Mouse (Mus musculus): ENCODE measurements around the gene Tbr1.

Gene Tbr1

DNA sequence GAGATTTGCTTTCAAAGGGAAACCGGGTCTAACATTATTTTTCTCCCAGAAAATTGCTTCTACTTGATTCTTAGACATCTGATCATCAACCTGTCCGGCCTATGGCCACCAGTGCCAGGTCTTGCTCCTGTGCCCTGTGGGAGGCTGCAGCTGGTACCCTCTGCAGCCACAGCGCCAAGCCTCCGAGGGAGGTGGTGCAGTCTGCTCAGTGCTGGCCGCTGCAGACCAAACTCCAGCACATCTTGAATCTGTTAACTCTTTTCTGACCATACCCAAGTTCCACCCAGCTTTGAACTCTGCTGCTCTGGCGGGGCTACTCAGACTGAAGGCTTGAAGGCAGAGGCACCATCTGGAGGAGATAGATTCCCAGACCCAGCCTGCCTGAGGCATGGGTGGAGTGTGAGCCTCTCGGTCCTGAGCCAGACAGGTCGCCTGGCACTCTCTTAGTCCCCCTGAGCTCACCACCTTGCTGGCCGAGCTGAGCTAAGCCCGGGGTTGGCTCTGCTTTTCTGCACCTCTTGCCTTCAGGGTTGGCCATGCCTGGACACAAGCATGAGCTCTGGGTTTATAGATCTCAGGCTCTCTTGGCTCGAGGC lies at the start of gene Tbr1:
TSS of gene Tbr1 (plus strand) at position 275 of the 596 bp plus-strand sequence.
- DNase-seq (ENCODE audit: low read depth) = no peak

DNA sequence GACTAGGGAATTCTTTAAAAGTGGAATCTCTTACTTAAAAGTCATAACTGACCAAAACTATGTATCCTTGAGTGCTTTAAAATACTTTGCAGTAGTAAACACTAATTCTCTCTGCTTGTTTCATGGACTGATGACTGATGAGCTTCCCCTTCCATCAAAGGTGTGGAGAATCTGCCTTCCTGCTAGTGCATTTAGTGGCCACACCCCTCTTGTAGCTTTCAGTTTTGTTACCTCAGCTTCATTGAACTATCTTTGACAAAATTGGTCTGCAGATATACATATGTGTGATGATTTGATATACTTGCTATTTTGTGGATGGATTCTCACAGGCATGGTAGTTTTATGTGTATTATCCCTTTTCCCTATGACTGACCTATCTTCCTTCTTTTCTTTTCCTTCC lies 47.7 kb upstream of the Tbr1 start:
- DNase-seq (ENCODE audit: low read depth) = no peak

DNA sequence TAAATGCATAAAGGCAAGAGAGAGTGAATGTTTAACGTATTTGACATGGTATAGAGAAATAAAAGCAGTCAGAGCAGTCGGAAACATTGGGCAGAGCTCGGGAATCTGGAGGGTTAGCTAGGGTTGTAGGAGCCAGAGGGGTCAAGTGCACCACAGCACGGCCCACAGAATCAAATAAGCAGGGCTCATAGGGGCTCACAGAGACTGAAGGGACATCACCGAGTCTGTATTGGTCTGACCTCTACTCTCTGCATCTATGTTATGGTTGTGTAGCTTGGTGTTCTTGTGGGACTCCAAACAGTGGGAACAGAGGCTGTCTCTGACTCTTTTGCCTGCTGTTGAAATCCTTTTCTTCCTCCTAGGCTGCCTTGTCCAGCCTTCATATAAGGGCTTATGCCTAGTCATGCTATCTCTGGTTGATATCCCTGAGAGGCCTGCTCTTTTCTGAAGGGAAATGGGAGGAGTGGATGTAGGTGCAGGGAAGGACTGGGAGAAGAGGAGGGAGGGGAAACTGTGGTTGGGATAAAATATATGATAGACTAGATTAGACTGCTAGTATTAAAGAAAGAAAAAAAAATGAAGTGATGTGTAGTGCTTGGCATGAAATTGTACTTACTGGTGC lies 43.4 kb upstream of the Tbr1 start:
- no peak for DNase-seq (ENCODE audit: low read depth)

DNA sequence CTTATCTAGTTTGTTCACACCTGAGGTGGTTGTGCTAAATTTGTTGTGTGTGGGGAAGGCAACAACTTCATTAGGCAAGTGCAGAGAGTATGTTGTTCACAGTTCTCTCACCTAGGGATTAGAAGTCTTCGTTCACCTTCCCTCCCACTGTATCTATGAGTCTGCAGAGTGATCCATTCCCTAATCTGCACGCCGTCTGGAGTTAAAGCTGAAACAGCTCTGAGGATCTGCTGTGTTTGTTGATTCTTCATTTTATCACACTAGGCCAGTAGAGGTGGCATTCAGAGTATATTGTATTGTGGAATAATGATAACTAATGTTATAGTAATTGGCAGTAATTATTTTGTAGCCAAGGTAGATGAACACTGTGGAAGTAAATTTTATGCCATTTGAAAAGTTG lies 42.7 kb upstream of the Tbr1 start:
- no peak for DNase-seq (ENCODE audit: low read depth)

DNA sequence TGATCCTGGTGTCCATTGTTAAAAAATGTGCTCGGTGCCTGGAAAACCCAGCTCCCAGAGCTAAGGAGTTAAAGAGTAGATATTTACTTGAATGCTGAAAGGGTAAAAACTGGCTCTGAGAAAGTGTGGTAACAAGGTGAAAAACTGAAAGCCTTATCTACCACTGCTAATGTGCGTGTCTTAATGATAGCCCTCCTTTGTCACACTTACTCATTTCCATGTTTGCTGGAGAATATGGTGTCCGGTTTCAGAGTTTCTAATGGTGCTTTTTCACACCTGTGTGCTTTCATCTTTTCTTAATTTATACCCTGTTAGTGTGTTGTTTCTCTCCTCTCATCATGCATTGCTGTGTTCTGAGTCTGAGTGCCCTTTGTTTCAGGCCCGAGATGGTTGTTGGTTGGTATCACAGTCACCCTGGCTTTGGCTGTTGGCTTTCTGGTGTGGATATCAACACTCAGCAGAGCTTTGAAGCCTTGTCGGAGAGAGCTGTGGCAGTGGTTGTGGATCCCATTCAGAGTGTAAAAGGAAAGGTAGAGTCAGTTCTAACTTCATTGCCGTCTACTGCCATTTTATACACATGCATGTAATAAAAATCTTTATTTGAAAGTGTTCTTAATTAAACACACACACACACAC lies 38.1 kb upstream of the Tbr1 start:
- no peak for DNase-seq (ENCODE audit: low read depth)

DNA sequence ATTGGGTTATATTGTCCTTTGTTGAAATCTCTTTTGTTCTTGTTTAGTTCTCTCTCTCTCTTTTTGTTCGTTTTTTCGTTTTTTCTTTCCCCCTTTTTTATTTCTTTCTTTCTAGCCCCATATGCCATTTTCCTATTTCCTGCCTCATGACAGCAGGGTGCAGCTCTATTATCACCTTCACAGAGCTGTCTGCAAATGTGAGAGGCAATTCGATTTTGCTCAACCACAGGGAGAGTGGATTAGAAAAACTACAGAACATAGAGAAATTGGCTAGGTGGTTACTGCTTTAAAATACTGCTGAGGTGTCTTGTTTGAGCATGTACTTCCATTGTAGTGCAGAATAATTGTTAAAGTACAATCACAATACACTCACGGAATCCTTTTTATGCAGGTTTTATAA lies 37.2 kb upstream of the Tbr1 start:
- no peak for DNase-seq (ENCODE audit: low read depth)

DNA sequence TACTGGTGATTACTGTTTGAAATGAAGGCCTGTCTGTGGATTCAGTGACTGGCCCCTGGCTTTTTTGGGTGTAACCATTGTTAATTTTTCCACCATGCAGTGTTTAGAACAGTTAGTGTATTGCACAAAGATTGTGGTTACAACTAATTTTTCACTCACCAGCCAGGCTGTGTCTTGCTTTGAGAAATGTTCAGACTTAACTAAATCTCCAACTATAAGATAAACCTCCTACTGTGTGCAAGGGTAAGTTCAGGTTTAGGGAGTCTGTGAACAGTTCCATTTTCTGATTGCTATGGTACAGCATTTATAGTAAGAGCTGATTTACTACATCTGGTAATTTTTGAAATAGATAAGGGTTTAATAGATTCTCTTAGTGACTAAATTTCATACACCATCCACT lies 21.9 kb upstream of the Tbr1 start:
- DNase-seq (ENCODE audit: low read depth) = no peak

DNA sequence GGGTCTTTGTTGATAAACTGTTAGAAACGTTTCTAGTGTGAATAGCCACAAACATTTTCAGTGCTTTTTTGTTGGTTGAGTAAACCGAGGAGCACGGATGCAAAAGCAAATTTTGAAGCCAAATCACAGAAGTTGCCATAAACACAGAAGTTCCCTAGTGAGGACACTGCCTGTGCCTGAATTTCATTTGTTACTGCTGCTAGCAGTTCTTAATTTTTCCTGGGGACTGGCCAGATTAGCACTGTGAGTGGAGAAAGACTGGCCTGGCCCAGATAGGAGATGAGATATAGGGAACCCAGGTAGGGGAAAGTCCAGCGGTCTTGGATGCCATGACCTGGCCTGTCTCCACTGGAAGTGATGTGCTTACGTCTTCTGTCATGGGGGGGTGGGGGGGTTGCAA lies 7.8 kb upstream of the Tbr1 start:
- no peak for DNase-seq (ENCODE audit: low read depth)

DNA sequence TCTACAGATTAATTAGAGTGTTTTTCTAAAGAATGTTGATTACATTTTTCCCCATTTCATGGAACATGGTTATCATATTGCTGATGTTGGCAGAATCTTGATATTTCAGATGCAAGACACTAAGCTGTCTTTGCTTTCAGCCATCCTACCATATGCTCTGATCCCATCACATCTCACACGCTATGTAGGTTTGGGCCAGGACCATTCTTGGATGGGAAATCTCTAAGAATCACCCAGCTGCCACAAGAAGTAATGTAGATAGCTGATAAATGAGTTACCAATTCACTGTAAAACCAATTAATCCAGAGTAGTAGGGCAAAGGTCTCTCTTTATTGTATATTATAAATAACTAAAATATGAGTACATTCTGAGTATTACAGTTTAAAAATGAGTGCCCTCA lies 4.7 kb upstream of the Tbr1 start:
- no peak for DNase-seq (ENCODE audit: low read depth)

DNA sequence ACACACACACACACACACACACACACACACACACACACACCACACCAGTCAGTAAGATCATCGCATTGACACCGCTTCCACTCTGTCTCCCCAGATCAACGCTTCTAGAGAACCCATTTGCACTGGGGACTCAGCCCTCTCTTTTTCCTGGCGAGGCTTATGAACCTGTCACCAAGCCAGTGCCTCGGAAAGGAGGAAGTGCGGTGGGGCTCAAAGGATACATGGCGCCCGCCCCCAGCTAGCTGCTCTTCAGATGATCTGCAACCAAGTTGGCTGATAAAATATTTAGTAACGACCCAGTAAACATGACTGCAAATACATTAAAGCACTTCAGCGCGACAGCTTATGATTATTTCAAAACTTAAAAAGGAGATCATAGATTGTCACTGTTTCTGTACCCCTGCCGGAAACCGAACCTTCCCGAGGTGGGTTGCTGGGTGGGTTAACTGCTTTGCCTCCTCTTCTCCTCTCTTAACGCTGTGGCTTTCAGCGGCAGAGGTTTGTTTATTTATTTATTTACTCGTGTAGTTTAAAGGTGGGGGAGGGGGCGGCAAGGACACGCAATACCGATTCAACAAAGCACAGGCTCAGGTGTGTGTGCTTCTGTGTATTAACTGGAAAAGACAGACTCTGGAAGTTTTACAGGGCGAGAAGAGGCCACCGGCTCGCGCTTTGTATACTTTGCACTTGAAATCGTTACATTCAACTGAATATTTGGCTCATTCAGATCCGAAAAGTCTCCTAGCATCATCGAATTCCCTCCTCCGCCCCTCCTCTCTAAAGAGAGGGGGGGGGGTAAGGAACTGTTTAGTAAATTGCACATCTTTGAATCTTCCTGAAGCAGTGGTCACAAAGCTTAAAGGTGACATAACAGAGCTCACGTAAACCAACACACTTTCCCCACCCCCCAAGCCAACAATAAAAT lies 975 bp downstream of the Tbr1 start:
- no peak for DNase-seq (ENCODE audit: low read depth)

DNA sequence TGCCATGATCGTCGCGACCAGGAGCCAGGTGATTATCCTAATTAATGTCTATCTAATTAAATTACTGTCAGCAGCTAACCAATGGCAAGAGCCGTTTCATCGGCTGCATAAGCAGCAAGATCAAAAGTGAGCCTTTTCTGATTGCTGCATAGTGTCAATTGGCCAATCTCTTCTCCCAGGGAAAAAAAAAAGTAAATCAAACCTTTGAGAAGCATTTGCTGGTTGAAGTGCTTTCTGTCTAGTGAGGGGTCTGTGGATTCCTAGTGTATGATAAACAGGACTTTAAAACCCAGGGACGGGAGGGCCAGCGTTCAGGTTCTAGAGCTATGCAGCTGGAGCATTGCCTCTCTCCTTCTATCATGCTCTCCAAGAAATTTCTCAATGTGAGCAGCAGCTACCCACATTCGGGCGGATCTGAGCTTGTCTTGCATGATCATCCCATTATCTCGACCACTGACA lies 1.7 kb downstream of the Tbr1 start:
- DNase-seq (ENCODE audit: low read depth) = no peak

DNA sequence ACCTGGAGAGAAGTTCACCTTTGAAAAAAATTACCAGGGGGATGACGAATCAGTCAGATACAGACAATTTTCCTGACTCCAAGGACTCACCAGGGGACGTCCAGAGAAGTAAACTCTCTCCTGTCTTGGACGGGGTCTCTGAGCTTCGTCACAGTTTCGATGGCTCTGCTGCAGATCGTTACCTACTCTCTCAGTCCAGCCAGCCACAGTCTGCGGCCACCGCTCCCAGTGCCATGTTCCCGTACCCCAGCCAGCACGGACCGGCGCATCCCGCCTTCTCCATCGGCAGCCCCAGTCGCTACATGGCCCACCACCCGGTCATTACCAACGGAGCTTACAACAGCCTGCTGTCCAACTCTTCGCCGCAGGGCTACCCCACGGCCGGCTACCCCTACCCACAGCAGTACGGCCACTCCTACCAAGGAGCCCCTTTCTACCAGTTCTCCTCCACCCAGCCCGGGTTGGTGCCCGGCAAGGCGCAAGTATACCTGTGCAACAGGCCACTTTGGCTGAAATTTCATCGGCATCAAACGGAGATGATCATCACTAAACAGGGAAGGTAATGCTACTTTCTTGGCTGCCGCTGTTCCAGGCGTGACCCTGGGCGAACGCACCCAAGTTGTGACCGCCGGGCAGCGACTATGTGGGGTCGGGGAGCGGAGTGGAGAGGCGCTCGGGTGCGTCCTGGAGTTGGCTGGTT lies 2.3 kb downstream of the Tbr1 start:
- no peak for DNase-seq (ENCODE audit: low read depth)

DNA sequence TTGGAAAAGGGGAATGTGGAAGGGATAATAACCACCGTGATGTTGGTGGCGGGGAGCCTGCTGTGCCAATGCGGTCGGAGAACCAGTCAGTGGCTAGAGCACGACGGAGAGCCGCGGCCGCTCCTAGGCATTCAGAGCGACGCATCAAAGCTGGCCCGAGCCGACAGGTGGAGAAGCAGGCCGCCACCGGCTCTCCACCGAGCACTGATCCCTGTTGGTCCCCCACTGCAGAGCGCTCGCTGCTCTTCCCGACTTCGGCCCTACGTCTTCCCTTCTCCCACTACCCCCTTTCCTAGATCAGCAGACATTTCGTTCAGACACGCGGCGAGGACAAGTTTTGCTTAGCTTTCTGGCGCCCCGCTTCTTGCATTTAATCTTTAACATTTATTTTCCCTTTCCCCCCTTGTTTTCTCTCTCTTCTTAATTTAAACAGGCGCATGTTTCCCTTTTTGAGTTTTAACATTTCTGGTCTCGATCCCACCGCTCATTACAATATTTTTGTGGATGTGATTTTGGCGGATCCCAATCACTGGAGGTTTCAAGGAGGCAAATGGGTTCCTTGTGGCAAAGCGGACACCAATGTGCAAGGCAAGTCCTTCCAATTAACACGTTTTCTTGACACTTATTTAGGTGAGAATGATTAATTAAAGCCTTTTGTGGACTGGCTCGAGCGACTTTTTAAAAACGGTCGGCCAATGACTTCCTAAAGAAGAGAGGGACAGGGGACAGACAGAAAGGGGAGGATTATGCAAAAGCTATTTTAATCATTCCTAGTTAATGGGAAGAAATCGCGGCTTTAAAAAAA lies 3.0 kb downstream of the Tbr1 start:
- DNase-seq (ENCODE audit: low read depth) = no peak

DNA sequence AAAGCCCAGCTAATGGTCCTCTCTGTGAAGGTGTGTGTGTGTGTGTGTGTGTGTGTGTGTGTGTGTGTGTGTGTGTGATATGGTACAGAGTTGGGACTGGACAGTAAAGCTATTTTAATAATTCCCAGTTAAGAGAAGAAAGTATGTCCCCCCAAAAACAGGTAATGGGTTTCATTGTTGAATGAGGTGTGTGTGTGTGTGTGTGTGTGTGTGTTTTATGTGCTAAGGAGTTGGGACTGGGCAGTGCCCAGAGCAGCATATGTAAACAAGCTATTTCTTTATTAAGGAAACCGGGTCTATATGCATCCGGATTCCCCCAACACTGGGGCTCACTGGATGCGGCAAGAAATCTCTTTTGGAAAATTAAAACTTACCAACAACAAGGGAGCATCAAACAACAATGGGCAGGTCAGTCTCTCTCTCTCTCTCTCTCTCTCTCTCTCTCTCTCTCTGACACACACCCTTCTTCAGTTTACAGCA lies 3.7 kb downstream of the Tbr1 start:
- no peak for DNase-seq (ENCODE audit: low read depth)

DNA sequence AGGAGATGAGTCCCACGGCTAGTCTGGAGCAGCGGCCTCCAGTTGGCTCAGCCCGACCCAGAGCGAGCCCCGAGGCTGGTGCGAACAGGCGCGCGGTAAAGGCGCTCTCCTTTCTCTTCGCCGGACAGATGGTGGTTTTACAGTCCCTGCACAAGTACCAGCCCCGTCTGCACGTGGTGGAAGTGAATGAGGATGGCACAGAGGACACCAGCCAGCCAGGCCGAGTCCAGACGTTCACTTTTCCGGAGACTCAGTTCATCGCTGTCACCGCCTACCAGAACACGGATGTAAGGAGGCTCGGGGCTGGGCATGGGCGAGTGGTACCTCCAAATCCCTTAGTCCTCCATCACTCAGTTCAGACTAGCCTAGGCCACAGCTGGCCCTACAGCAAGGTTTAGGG lies 4.4 kb downstream of the Tbr1 start:
- no peak for DNase-seq (ENCODE audit: low read depth)

DNA sequence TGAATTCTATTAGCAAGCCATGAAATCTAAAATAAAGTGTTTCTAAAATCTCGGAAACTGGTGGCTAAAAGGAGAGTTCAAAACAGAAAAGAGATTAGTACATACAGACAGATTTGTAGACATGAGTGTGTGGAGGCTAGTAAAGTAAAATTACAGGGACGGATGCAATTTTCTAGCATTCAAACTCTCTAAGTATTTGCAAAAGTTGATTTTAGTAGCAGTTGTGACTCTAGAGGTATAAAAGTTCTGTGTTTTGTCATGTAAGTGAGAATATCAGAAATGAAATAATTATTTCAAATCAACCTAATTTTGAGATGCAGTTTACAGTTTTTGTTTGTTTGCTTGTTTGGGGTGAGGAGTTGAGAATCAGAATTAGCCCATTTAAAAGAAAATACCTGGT lies 5.1 kb downstream of the Tbr1 start:
- no peak for DNase-seq (ENCODE audit: low read depth)

DNA sequence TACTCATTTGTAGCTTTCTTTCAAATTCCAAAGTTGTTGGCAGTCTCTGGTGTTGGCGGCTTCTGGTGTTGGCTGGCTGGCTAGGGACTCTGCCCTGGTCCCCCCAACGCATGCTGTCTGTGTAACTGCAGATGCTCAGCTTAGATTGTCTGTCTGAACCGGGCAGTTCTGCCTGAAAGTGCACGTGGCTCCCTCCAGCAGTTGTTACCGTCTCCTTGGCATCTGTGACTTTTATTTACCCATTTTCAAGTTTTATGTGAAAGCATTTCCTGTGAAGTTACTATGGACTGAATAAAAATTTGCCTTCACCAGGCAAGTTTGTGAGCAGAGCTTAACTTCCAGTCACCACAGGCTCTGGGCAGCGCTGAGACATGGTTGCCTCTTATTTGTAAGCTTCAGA lies 6.0 kb downstream of the Tbr1 start:
- DNase-seq (ENCODE audit: low read depth) = no peak

DNA sequence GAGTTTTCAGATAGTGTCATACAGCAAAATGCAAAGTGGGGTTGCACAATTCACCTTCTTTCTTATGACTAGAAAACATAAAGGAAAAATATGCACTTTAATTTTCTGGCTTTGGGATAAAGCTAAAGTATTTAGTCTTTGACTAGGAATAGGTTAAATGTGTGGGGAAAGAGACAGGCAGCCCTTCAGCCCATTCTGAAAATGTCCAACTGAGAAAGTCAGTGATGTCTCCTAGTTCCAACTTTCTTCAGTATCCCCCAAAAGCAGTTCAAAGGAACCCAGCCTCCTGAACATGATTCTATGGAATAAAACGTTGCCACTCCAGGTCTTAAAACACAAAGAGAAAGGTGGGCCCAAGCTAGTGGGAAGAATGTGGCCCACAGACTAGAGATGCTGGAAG lies 6.7 kb downstream of the Tbr1 start:
- no peak for DNase-seq (ENCODE audit: low read depth)

DNA sequence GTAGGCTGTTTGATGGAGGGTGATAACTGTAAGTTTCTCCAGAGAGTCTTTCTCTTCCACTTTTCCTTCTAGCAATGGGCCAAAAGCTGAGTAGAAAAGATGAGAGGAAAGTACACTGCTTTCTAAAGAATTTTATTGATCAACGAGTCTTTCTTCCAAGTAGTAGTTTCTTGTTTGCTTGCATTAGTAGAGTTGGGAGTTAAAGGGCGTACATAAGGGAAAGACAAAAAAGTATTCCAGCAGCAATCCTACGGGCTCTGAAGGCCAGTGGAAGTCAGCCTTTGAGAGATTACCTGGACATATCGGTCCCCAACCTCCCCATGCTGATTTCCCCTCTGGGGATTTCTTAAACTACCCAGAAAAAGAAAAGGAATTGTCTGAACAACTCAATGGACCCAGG lies 8.0 kb downstream of the Tbr1 start:
- no peak for DNase-seq (ENCODE audit: low read depth)

DNA sequence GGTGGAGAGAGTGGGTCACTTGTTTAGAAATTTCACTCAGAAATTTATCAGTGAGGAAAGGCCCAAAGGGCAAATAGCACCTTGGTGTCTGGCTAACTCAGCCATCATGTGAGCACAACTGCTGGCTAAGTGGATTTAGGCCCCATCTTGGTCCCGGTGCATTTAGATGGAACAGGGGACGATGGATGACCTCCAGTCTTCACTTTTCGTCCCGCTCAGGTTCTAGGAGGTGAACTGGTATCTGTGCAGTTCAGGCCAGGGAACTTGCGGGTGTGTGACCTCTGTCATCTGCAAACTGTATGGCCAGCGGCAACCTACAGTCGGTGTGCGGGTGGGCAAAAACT lies 8.4 kb downstream of the Tbr1 start:
- DNase-seq (ENCODE audit: low read depth) = no peak

Data from fibroblast of lung, adult 2 months (primary cell).